Mouse (Mus musculus): ENCODE data around the gene Clmn.

Clmn gene

GRCm38 (mm10) chr12:104864439-104865165 lies at the start of gene Clmn:
Gene Clmn, minus strand, starts transcription at chr12:104865076.
- no peak for DNase-seq (ENCODE audit: low spot score in 2 of 2)

GRCm38 (mm10) chr12:104912990-104913389 lies 48.1 kb upstream of the Clmn start:
- no peak for DNase-seq (ENCODE audit: low spot score in 2 of 2)

- DNase-seq (ENCODE audit: low spot score in 2 of 2) = no peak
Measured at GRCm38 (mm10) chr12:104912281-104912933, 47.5 kb upstream of the Clmn start.

- no peak for DNase-seq (ENCODE audit: low spot score in 2 of 2)
Measured at GRCm38 (mm10) chr12:104909750-104910149, 44.9 kb upstream of the Clmn start.

- DNase-seq (ENCODE audit: low spot score in 2 of 2) = no peak
Measured at GRCm38 (mm10) chr12:104908986-104909385, 44.1 kb upstream of the Clmn start.

GRCm38 (mm10) chr12:104908024-104908781 lies 43.3 kb upstream of the Clmn start:
- no peak for DNase-seq (ENCODE audit: low spot score in 2 of 2)

GRCm38 (mm10) chr12:104907133-104907532 lies 42.3 kb upstream of the Clmn start:
- DNase-seq (ENCODE audit: low spot score in 2 of 2) = no peak

- no peak for DNase-seq (ENCODE audit: low spot score in 2 of 2)
Measured at GRCm38 (mm10) chr12:104904138-104904537, 39.3 kb upstream of the Clmn start.

GRCm38 (mm10) chr12:104902392-104903053 lies 37.6 kb upstream of the Clmn start:
- DNase-seq (ENCODE audit: low spot score in 2 of 2) = no peak

GRCm38 (mm10) chr12:104901320-104901719 lies 36.4 kb upstream of the Clmn start:
- DNase-seq (ENCODE audit: low spot score in 2 of 2) = no peak

GRCm38 (mm10) chr12:104899835-104900234 lies 35.0 kb upstream of the Clmn start:
- peak in 1 of 2 experiments; percentile 4 for DNase-seq (ENCODE audit: low spot score in 2 of 2)

- DNase-seq (ENCODE audit: low spot score in 2 of 2) = no peak
Measured at GRCm38 (mm10) chr12:104899161-104899560, 34.3 kb upstream of the Clmn start.

- DNase-seq (ENCODE audit: low spot score in 2 of 2) = peak; percentile 3 to 5
Measured at GRCm38 (mm10) chr12:104898718-104899117, 33.8 kb upstream of the Clmn start.

- no peak for DNase-seq (ENCODE audit: low spot score in 2 of 2)
Measured at GRCm38 (mm10) chr12:104897051-104897618, 32.3 kb upstream of the Clmn start.

GRCm38 (mm10) chr12:104896640-104897039 lies 31.8 kb upstream of the Clmn start:
- DNase-seq (ENCODE audit: low spot score in 2 of 2) = no peak

GRCm38 (mm10) chr12:104892245-104892644 lies 27.4 kb upstream of the Clmn start:
- DNase-seq (ENCODE audit: low spot score in 2 of 2) = no peak

GRCm38 (mm10) chr12:104890066-104890465 lies 25.2 kb upstream of the Clmn start:
- DNase-seq (ENCODE audit: low spot score in 2 of 2) = no peak

GRCm38 (mm10) chr12:104886104-104886503 lies 21.2 kb upstream of the Clmn start:
- DNase-seq (ENCODE audit: low spot score in 2 of 2) = no peak

- no peak for DNase-seq (ENCODE audit: low spot score in 2 of 2)
Measured at GRCm38 (mm10) chr12:104882533-104882932, 17.7 kb upstream of the Clmn start.

GRCm38 (mm10) chr12:104882061-104882460 lies 17.2 kb upstream of the Clmn start:
- DNase-seq (ENCODE audit: low spot score in 2 of 2) = no peak

GRCm38 (mm10) chr12:104881518-104882060 lies 16.7 kb upstream of the Clmn start:
- no peak for DNase-seq (ENCODE audit: low spot score in 2 of 2)

All from heart, adult 9 months (tissue).